Mouse (Mus musculus): ENCODE measurements around the gene Slc35g2. TPM values are rescaled to one million over a fixed set of nuclear protein-coding genes. Genes with fewer than 3 reads are reported as not detected.

Slc35g2 gene
- polyA plus RNA-seq, 1 experiment from 2014 or later: 2.7 TPM

DNA sequence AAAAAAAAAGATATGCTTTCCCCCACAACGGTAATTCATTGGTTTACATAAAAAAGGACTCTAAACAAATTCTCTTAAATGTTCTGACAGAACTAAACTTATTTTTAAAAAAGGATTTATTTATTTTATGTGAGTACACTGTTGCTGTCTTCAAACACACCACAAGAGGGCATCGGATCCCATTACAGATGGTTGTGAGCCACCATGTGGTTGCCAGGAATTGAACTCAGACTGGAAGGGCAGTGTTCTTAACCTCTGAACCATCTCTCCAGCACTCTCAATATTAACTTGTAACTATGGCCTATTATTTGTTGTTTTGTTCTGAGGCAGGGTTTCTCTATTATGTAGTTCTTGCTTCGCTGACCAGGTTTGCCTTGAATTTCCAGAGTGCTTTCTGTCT is 50.9 kb downstream of the Slc35g2 start:
- Histone ChIP-seq H3K9ac (no peak overlapping the region), H3K9me3 (no peaks in the 10 kb centered on the region), H3K4me2 (replicated peaks) (no peak overlapping the region), H3K4me3 (no peak overlapping the region), H3K27ac (no peak overlapping the region), H3K4me1 (no peaks in the 10 kb centered on the region), H3K27me3 (no peaks in the 10 kb centered on the region), H3K36me3 (no peaks in the 10 kb centered on the region)
- ATAC-seq (ENCODE audit: low FRiP score, low read depth): no peak
- WGBS: 97% methylated on average over 3 of the region's 3 CpGs

DNA sequence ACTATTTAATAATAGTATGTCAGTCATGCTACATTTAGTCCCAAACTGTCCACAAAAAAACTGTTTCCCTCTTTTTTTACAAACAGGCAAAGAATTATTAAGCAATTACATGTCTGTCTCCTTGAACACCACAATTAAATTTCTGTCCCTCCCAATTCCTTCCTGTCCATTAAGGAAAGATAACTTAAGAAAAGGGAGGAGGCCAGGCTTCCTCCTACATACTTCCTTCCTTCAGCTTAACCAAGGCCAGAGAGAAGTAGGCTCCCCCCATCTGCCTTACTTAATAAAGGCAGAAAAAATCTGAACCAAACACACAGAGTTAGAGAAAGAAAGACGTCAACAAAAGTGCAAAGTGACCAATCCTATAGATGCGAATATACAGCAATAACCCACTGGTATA is 63.3 kb downstream of the Slc35g2 start:
- 89% methylated on average over 2 of the region's 2 CpGs for WGBS

GRCm38 (mm10) chr9:100506652-100507051 is 64.2 kb downstream of the Slc35g2 start:
- WGBS: 44% methylated on average over 2 of the region's 2 CpGs
- H3K4me2 ChIP-seq (replicated peaks): no peak overlapping the region

More for the DNA sequence above, 63.3 kb downstream of the Slc35g2 start:
- no peak for ATAC-seq (ENCODE audit: low FRiP score, low read depth)
- no peak overlapping the region for H3K27ac ChIP-seq
- H3K27me3 ChIP-seq: no peaks in the 10 kb centered on the region
- H3K9ac ChIP-seq: no peak overlapping the region
- H3K4me3 ChIP-seq: no peak overlapping the region
- no peaks in the 10 kb centered on the region for H3K9me3 ChIP-seq
- H3K4me1 ChIP-seq: peaks cover 17% of the 10 kb centered on the region
- H3K4me2 ChIP-seq (replicated peaks): no peak overlapping the region
- H3K36me3 ChIP-seq: peaks cover 12% of the 10 kb centered on the region

DNA sequence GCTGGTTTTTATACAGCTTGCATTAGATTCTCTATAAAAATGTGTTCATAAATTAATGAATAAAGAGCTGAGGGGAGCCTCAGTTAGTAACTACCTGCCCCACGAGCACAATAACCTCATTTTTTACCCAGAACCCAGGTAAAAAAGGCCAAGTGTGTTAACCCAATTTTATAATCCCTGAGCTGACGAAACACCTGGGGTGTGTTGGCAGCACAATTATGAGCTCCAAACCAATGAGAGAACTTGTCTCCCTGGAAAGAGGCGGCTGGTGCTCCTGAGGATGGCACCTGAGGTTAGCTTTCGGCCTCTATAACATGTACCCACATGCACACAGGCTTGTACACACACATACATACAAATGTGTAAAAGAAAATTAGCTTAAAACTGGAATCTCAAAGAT is 65.4 kb downstream of the Slc35g2 start:
- WGBS: 70% methylated on average over 4 of the region's 4 CpGs
- no peaks in the 10 kb centered on the region for H3K9me3 ChIP-seq
- H3K27me3 ChIP-seq: no peaks in the 10 kb centered on the region
- H3K36me3 ChIP-seq: peaks cover 17% of the 10 kb centered on the region
- peaks cover 10% of the 10 kb centered on the region for H3K4me1 ChIP-seq
- no peak overlapping the region for H3K4me2 ChIP-seq (replicated peaks)
- no peak overlapping the region for H3K27ac ChIP-seq
- H3K4me3 ChIP-seq: no peak overlapping the region
- no peak overlapping the region for H3K9ac ChIP-seq
- no peak for ATAC-seq (ENCODE audit: low FRiP score, low read depth)

More at GRCm38 (mm10) chr9:100506652-100507051, 64.2 kb downstream of the Slc35g2 start:
- H3K27me3 ChIP-seq: no peaks in the 10 kb centered on the region
- H3K9me3 ChIP-seq: no peaks in the 10 kb centered on the region
- no peak overlapping the region for H3K27ac ChIP-seq
- H3K9ac ChIP-seq: no peak overlapping the region
- H3K36me3 ChIP-seq: peaks cover 13% of the 10 kb centered on the region
- ATAC-seq (ENCODE audit: low FRiP score, low read depth): no peak
- peaks cover 17% of the 10 kb centered on the region for H3K4me1 ChIP-seq
- H3K4me3 ChIP-seq: no peak overlapping the region

Other genes starting within 250 kb of the Slc35g2 start
- gene Il20rb, start 84.3 kb downstream of the Slc35g2 start, polyA plus RNA-seq (2015; fragmentation: Nextera tagmentation; extraction: Ambion mirVana): 0.79 and 1.4 TPM in 2 replicates
- gene Nck1, start 25.0 kb downstream of the Slc35g2 start, polyA plus RNA-seq (2015; fragmentation: Nextera tagmentation; extraction: Ambion mirVana): 74.4 and 76.5 TPM in 2 replicates
- gene Stag1, start 26.7 kb upstream of the Slc35g2 start, polyA plus RNA-seq (2015; fragmentation: Nextera tagmentation; extraction: Ambion mirVana): 52.5 and 55.4 TPM in 2 replicates

All from limb, embryonic 13.5 days (tissue).